Mouse (Mus musculus) thymus, adult 18-20 months (tissue): Measurements from ENCODE around the gene Tmem176a.
"Not testable (repeated sequence)": the region's sequence is repeated elsewhere in the genome, so short reads cannot be mapped to it uniquely, and the experiment has no call there.

ENCODE experiments used
- DNase-seq, 2 experiments: peaks; one replicate each; pipeline ENCODE4 v3.0.0; 2022; ENCODE audit warnings: mixed read lengths in 2 of 2

The Tmem176a gene

DNA sequence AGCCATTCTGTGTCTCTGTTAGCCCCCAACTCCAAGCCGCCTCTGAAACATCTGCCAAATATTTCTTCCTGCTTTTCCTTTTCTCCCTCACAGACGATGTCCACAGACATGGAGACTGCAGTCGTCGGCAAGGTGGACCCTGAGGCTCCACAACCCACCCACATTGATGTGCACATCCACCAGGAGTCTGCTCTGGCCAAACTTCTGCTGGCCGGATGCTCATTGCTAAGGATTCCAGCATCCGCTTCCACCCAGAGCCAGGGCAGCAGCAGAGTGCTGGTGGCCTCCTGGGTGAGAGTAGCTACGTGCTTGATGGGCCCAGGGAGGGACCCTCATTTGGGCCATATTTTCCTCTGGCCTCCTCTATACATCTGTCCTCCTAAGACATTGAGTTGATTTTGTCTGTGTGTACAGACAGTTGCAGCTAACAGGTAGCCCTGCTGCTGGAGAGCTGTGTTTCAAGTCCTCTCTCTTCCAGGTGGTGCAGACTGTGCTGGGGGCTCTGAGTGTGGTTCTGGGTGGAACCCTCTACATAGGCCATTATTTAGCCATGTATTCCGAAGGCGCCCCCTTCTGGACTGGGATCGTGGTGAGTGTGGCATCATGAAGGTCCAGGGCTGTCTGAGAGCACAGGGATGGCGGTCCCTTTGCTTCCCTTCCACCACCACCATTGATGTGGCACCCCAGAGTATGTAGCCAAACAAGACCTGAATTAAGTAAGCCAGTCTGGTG lies 1.6 kb downstream of the Tmem176a start:
- DNase-seq = peak in 1 of 2 experiments; percentile 14

DNA sequence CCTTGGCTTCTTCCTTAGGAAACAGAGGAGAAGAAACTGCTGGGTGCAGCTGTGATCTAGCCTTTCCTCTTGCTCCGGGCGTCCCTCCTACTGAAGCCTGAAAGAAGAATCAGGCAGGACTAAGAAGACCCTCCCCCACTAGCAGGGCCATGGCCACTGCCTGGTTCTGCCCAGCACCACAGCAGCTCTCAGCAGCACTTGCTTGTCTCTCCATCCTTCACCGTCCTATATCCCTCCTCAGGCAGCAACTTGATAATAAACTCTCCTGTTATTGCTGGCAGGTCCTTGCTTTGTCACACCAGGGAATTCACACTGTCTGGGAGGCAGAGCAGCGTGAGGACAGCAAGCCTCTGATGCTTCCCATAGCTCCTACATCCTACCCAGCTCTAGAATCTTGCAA lies 4.4 kb downstream of the Tmem176a start:
- no peak for DNase-seq

DNA sequence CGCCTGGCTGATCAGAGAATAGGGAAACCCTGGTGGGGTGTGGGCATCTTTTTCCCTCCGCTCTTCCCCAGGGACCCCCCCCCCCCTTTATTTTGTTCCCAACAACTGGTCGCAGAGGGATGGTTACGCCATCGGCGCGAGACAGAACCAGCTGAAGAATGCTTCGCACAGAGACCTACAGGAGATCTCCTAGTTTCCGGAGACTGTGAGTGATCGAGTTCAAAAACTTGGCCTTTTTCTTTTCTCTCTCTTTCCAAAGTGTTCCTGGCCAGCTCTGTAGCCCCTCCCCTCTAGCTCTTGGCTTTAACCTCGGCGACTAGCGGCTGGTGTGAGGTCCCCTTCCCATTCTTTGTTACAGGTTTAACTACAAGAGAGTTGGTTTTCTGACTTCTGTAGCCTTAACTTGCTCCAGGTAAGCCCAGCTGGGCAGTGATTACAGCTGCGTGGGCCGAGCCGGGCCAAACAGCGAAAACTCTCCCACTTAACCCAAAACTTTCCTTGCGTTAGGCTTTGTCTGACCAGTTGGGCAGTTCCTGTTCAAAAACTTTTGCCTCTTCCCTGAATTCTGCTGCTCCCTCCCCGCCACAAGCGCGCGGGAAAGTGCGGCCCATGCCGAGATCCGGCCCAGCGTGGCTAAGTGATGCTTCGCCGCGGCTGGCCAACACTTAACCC lies 11.2 kb downstream of the Tmem176a start:
- no peak for DNase-seq

DNA sequence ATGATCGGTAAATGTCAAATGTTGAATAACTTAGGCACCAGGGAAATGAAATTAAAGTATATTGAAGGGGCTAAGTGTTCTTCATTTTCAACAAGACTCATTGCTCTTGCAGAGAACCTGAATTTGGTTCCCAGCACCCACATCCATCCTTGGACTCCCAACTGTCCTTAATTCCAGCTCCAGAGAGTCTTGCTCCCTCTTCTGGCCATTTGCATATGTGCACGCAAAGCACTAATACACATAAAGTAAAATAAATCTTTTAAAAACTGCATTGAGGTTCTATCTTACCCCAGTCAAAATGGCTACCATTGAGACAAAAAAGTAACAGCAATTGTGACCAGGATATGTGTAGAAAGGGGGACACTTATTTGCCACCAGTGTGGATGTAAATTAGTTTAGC lies 13.4 kb downstream of the Tmem176a start:
- no peak for DNase-seq

DNA sequence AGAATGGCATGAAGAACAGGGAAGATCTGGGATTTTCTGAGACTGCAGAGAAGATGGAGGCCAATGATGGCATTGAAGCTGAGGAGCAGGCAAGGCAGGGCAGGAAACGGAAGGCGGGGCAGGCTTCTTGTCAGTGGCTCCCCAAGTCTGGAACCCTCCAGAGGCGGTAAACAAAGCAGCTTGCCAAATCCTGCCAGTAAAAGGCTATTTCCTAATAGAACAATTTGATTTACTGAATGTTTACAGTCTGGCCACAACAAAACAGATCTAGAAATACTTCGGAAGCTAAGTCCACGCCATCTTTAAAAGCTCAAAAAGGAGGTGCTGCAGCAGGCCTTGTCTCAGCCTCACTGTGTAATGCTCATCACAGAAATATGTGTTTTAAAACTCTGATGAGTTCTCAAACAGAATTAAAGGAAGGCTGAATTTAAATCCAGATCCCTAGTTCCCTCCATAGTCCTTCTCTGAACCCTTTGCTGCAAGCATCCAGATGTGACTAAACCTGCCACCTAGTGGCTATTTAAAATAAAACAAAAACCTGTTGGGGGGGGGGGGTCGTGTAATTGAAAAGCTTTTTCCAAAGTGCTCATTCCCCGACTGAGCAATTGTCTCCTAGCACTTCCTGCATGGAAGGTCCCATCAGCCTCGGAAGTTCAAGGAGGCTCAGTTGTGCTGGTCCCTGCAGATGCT lies 17.0 kb downstream of the Tmem176a start:
- DNase-seq = no peak

DNA sequence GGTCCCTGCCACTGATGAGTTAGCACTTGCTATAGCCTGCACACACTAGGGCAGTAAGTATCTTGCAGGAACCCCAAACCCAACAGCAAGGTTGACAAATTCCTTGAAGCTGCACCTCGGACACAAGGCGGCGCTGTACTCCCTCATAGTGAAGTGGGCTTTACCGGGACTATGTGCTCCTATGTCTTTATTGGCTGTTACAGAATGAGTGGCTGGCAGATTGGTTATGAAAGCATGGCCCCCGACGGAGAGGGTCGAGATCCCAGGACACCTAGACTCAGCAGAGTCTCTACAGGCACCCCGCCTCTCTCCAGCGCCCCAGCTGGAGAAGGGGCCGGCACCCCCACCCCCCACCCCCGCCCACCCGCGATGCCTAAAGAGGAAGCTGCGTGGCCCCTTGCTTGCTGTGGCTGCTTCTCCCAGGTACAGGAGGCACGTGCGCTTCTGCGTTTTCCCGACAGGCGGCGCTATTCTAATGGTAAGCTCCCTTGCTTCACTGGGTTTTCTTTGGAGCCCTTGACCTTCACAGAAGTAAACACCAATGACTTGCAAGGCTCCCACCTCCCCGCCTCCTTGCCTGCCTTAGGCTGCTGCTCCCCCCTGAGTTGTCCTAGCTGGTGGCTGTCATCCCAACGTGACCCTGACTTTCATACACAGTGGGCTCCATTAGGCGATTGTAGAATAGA lies 19.6 kb downstream of the Tmem176a start:
- DNase-seq = peak in 1 of 2 experiments; percentile 38

DNA sequence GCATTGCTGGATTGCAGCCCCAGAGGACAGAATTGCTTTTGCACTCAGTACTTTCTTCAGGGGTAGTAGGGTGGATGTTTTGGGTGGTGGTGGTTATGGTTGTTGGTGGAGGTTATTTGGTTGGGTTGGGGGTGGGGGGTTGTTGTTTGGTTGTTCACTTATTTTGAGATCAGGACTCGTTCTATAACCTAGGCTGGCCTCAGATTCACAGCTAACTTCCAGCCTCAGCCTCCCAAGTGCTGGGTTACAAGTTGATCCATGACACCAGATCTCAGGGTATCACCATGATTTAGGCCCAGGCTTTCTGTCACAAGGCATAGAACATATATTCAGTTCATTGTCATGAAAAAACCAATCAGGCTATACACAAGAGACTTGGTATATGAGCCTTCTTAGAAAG lies 20.1 kb downstream of the Tmem176a start:
- DNase-seq = no peak

DNA sequence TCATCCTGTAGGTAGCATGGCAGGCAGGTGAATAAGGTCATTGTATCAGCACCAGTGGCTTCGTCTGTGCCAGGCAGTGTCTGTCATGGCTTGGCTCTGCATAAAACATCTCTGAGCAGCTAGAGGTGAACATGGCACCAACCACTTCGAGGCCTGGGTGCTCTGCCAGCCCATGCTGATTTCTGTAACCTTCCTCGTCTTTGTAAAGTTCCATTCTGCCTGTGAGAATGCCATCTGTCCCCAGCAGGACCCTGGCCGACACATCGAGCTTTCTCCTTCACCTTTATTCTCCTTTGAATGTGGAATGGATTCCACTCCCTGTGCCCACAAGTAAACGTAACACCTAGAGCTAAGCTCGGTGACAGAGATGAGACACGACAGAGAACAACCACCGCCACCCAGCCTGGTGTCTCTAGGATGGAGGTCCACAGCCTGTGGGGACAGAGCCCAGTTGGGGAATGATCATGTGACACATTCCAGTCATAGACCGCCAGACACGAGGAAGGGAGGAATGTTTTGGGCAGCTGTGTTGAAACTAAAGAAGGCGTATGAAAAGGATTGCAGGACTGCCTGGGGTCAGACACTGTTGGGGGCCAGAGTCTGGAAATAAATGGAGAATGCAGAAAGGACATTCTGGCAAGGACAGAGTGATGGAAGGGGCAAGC lies 21.0 kb downstream of the Tmem176a start:
- DNase-seq = no peak

DNA sequence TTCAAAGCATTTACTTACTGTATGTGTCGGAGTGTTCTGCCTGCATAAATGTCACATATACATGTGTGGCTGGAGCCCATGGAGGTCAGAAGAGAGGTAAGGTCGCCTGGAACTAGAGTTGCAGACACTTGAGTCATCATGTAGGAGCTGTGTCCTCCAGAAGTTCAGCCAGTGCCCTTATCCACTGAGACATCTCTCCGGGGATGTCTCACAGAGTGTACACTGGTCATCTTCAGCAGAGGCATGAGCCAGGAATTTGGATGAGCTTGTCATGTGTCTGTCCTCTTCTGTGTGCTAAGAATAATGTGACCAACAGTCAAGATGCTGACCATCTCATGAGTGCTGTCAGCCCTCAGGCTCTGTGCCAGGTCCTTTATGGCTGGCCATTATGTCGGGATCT lies 22.1 kb downstream of the Tmem176a start:
- DNase-seq = no peak

DNA sequence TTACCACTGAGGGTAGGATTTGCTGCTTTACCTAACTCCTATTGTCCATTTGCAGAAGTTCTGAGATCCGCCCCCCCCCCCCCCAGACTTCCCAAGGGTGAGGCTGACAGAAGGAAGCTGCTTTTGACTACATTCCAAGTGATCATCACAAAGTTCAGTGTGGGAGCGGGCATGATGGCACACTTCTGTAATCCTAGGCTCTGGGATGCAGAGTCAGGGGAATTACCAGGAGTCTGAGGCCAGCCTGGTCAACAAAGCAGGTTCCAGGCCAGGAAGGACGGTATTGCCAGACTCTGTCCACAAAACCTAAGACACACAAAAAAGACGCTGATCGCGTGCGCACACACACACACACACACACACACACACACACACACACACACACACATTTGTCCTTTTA lies 22.8 kb downstream of the Tmem176a start:
- DNase-seq = no peak

DNA sequence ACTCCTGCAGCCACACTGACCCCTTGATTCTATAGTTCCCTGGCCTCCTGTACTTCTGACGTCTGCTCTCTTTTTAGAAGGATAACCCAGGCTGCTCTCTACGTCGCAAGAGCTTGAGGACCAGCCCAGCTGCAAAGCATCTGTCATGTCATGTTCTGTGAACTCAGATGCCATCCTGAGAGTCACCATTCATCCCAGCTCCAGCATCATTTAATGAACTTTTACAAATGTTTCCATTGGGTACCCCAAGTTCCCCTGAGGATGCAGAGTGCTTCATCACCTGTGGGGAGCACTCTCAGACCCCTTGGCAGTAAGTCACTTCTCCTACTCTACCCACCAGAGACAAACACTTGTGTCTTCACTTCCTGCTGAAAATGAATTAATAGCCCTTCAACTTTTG lies 23.5 kb downstream of the Tmem176a start:
- no peak for DNase-seq

DNA sequence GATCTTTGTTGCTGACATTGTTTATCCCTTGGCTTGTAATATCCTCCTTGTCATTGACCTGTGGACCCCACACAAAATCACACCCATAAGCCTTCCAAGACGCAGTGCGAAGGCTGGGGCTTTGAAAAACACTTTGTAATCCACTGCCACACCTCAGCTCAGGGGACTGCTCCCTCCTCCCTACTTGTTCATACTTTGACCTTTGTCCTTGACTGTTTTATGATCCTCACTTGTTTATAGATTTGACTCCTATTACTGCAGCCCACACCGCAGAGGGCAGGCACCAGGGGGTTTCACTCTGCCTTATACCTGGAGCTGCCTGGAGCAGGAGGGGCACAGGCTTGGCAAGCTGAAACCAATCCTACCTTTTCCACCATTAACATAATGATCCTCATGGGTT lies 24.0 kb downstream of the Tmem176a start:
- DNase-seq = no peak

DNA sequence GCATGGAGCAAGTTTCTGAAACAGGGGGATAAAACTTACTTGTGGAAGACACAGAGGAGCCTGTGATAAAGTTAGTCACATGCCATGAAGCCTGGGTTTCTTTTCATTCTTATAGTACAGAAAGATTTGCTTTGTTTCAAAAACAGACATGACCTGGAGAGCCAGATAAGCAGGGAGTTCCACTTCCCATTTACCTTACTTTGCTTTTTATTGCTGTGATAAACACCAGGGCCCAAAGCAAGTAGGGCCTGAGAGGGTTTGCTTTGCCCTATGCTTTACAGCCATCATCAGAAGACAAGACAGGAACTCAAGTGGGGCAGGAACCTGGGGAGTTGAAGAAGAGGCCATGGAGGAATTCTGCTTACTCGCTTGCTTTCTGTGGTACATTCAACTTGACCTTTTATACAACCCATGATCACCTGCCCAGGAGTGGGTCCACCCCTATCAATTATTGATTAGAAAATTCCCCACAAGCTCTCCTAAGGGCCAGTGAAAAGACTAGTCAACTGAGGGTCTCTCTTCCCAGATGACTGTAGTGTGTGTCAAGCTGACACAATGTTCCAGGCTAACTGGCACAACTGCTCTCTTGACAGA lies 24.5 kb downstream of the Tmem176a start:
- DNase-seq = no peak

DNA sequence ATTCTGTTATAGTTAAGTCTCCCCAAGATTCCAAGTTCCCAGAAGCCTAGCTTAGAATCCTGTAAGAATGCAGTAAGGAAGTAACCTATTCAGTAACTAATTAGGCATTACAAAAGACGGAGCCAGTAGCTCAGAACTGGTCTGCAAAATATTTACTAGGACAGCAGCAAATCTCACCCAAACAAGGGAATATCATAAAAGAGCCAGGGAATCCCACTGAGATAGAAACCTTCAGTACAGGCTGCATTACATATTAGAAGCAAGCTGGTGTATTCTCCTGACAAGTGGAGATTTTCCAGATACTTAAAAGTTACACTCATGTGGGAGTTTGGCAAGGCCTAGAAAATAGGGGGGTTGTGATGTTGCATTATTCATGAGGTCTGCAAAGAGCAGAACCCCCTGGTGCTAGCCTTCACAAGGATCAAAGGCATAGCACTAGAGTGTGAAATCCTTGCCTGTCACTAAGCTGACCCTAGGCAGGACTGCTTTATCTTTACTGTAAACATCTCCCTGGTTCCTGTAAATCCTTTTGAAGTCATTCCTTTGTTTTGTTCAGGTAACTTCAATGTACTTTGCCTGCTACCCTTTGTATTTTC lies 25.7 kb downstream of the Tmem176a start:
- DNase-seq = not testable (repeated sequence)

DNA sequence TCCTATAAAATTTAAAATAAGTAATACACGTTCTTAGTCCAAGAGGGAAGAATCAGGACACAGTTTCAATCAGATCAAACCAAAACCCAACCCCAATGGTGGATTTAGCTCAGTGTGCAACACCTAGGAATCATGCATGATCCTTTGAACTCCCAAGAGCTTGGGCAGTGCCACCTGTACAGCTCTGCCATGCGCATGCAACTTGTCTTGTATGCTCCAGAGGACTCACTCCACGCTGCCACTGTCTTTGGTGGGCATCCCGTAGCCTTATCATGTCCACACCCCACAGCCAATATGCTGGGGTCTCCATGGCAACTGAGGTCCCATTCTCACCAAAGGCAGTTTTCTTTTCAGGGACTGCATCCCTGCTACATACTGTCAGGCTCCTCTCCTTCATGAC lies 26.4 kb downstream of the Tmem176a start:
- no peak for DNase-seq

DNA sequence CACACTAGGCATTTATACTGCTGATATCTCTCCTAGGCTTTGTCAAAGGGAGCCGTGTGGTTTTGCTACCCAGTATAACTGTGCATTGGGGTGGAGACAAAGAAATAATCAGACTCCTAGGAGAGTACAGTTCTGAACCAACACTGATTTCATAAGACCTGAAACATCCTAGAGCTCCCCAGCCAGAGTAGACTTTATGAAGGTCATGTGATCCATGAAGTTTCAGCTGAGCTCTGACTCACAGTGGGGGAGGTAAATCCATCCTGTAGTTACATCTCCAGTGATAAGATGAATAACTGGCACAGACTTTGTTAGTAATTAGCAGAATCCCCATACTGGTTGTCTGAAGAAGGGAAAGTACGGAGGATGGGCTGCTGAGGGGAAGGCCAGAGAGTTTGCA lies 29.1 kb downstream of the Tmem176a start:
- DNase-seq = no peak

DNA sequence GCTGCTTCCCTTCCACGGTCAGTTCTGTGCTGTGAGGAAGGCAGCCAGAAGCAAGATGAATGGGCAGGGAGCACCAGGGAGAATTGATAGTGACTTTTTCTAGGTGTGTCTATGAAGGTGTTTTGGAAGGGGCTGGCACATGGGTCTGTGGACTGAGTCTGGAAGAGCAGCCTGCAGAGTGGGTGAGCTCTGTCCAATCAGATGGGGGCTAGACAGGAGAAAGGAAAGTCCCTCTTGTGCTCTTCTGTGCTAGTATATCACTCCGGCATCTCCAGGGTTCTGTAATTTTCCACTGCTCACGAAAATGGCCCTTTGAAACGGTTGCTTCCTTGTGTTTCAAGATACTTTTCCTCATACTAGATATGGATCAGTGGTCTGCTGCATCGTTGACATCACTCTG lies 31.9 kb downstream of the Tmem176a start, which contains the start of gene Aoc1:
Aoc1 (plus strand) TSS at position 301 of the 400 bp plus-strand sequence.
- no peak for DNase-seq

DNA sequence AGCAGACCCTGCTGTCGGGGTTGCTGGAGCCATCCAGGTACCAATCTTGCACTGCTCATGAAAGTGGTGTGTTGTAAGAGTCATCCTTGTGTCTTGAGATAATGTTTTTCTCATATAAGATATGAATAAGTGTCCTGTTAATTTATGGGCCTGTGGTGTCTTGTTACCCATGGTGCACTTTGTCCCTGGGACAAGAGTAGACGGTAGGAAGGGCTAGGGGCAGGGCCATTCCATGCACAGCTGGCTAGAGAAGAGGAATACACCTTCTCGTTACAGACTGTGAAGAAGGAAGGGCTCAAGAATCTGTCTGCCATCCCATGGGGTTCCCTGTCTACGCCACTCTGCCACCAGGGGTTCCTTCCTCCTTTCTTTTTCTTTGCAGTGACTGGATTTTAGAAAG lies 33.9 kb downstream of the Tmem176a start:
- no peak for DNase-seq

DNA sequence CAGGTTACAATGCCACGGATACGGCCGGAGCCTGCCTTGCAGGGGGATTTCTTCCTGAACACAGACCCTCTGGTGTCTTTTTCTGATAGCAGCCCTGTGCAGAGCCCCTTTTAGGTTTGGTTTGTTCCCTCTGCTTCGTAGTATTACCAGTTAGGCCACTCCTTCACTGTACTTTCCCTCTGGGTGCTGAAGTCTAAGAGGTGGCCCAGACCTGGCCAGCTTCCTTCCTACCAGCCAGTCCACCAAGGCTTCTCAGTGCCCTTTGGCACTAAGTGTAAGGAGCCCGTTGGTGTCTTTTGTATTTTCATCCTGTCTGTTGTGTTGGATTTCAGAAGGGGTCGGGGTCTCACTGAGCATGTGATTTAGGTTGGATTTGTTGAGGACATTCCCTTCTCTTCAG lies 34.8 kb downstream of the Tmem176a start:
- DNase-seq = no peak

DNA sequence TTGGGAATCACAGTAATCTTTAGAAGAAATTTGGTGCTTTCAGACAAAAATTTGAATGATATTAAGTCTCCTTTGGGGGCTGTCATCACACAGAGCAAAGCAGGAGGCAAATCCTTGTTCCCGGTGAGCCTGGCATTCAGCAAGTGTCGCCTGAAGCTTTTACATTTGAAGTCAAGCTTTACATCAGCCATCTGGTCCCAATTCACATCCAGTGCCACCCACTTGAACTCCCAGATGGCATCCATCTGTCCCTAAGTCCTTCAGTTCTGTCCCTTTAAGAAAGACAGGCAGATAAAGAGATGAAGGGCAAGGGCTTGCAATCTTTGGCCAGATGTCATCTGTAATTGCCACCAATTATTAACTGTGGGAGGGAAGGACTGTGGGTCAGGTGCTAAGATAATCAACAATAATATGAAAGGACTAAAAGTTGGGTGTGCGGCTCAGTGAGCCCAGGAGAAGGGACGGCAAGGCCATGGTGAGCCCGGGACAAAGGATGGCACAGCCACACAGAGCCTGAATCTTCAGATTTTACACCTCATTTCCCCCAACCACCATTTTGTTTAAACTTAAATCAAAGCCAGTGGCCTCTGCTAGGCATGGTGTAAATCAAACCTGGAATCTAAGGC lies 35.9 kb downstream of the Tmem176a start:
- no peak for DNase-seq

DNA sequence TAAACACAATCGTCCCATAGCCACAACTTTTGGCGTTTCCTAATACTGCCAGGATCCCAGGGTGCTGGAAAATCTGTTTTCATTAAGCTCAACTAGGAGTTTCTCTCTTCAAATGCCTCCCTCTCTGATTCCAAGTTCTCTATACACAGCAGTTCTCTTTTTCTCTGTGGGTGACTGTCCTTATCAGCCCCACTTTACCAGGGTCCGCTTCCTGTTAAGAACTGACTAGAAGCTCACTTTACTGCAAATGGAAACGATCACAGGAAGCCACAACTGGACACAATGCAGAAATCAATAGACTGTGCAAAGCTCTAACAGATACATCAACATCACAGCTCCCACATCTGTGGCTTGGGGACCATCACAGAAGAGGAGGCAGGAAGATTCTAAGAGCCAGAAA lies 53.5 kb downstream of the Tmem176a start:
- DNase-seq = no peak
